Mouse (Mus musculus) ES-Bruce4 (cell line): ENCODE results near the gene Olfr676. TPM values are rescaled to one million over a fixed set of nuclear protein-coding genes. Genes with fewer than 3 reads are reported as not detected.
"Not testable (repeated sequence)": the region's sequence is repeated elsewhere in the genome, so short reads cannot be mapped to it uniquely, and the experiment has no call there.

Source experiments
- H3K27ac ChIP-seq: 2 replicates; pipeline ENCODE4 v1.5.1; 2012; ENCODE audit warnings: low read length, inconsistent platforms; ENCODE audit not compliant: insufficient read depth
- H3K27me3 ChIP-seq: 2 replicates; pipeline ENCODE4 v1.6.1; 2012; ENCODE audit warnings: mild to moderate bottlenecking, low read length, inconsistent platforms; ENCODE audit not compliant: control insufficient read depth, poor library complexity, insufficient read depth, severe bottlenecking
- H3K36me3 ChIP-seq: 2 replicates; pipeline ENCODE4 v1.6.1; 2012; ENCODE audit warnings: inconsistent platforms, mild to moderate bottlenecking, low read length, moderate library complexity; ENCODE audit not compliant: control insufficient read depth, poor library complexity, insufficient read depth, severe bottlenecking
- H3K4me1 ChIP-seq: one replicate; pipeline ENCODE4 v1.8.1; 2011; ENCODE audit warnings: low read length; ENCODE audit not compliant: control insufficient read depth, insufficient read depth
- H3K4me3 ChIP-seq: 2 replicates; pipeline ENCODE4 v1.5.1; 2011; ENCODE audit warnings: low read depth, mild to moderate bottlenecking, low read length
- H3K9ac ChIP-seq: 2 replicates; pipeline ENCODE4 v1.6.1; 2012; ENCODE audit warnings: low read depth, mild to moderate bottlenecking, inconsistent platforms; ENCODE audit not compliant: poor library complexity, severe bottlenecking
- H3K9me3 ChIP-seq: replicated peaks from 2 replicates; pipeline ENCODE4 v1.6.1; 2012; ENCODE audit warnings: mild to moderate bottlenecking, low read length, inconsistent platforms; ENCODE audit not compliant: control insufficient read depth, poor library complexity, insufficient read depth, severe bottlenecking
- CTCF ChIP-seq: IDR thresholded peaks from one replicate; pipeline ENCODE4 v1.8.1; 2011; ENCODE audit warnings: low read depth, low read length
- EP300 ChIP-seq: IDR thresholded peaks from 2 replicates; pipeline ENCODE4 v1.6.1; 2011; ENCODE audit warnings: low read depth, low read length; ENCODE audit not compliant: insufficient read depth
- POLR2A ChIP-seq: IDR thresholded peaks from one replicate; pipeline ENCODE4 v1.8.1; 2011; ENCODE audit warnings: low read length; ENCODE audit not compliant: insufficient read depth
- polyA plus RNA-seq: library from polyadenylated mRNA; stranded (reverse); fragments of >200 nt; gene quantifications from 2 replicates; pipeline ENCODE4 v1.2.4, GENCODE M21; 2011; ENCODE audit warnings: low read depth; ENCODE audit not compliant: missing spikeins, insufficient read depth, insufficient read length

Gene Olfr676
- polyA plus RNA-seq, result not detected in 2 replicates

DNA sequence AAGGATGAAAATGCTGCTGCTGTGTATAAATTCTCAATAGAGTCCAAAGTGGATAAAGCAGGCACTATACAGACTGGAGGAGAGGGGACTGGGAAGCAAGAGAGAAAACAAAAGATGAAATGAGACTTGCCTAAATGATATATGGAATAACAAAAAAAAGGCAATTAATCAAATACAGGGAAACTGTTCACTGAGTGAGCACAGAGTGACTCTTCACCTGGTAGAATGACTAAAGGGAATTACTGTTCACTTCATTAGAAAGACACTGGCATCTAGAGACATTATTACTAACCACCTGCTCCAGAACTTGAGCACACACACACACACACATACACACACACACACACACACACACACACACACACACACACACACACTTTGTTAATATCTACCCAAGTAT lies at the start of gene Olfr676:
TSS of gene Olfr676 (plus strand) at position 301 of the 400 bp plus-strand sequence.
- TF ChIP-seq POLR2A (no peak), CTCF (no peak), EP300 (no peak)
- H3K4me1 ChIP-seq, result no peaks in the 10 kb centered on the region
- H3K27me3 ChIP-seq, result no peaks in the 10 kb centered on the region
- no peaks in the 10 kb centered on the region for H3K9me3 ChIP-seq
- no peak within 1 kb of the TSS for H3K9ac ChIP-seq
- no peaks in the 10 kb centered on the region for H3K36me3 ChIP-seq
- no peak within 1 kb of the TSS for H3K4me3 ChIP-seq
- H3K27ac ChIP-seq, result no peak within 1 kb of the TSS

DNA sequence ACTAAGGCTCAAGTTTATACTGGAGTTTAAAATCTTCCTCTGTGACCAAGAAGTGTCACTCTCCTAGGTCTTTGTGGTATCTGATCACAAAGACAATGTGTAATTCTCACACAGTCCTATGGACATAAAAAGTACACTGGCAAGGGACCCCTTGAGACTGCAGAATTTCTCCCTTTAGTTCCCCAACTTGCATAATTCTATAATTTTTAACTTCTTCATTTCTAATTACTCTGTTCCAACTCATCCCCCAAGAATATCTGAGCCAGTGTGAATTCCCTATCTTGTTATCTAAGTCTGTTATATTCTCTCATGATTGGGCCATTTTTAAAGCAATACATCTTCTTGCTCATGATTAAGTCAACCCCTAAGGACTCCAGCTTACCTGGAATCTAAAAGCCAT lies 30.6 kb upstream of the Olfr676 start, which contains the start of gene Olfr672:
TSS of gene Olfr672 (minus strand) at position 101 of the 400 bp plus-strand sequence.
- Histone ChIP-seq H3K27ac (no peak within 1 kb of the TSS), H3K36me3 (no peaks in the 10 kb centered on the region), H3K9ac (no peak within 1 kb of the TSS), H3K9me3 (no peaks in the 10 kb centered on the region), H3K27me3 (no peaks in the 10 kb centered on the region), H3K4me3 (no peak within 1 kb of the TSS), H3K4me1 (no peaks in the 10 kb centered on the region)
- TF ChIP-seq CTCF (no peak), POLR2A (no peak), EP300 (no peak)

DNA sequence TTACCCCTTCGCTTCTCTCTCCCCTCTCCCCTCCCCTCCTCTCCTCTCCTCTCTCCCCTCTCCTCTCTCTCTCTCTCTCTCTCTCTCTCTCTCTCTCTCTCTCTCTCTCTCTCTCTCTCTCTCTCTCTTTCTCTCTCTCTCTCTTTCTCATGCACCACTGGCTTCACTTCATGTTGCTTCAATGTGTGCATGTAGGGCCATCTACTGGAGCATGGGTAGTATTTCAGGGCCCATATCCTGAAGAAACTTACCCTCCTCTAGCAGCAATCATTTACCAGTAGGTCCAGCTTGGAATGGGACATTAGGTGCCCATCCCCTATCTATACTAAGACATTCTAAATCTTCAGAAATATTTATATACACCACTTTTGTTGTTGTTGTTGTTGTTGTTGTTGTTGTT lies 10.0 kb upstream of the Olfr676 start:
- Histone ChIP-seq H3K9me3 (no peaks in the 10 kb centered on the region), H3K27ac (no peak overlapping the region), H3K27me3 (no peaks in the 10 kb centered on the region), H3K4me1 (no peaks in the 10 kb centered on the region), H3K36me3 (no peaks in the 10 kb centered on the region), H3K9ac (no peak overlapping the region), H3K4me3 (no peak overlapping the region)
- TF ChIP-seq POLR2A, result no peak
- TF ChIP-seq EP300, result no peak
- TF ChIP-seq CTCF, result no peak

DNA sequence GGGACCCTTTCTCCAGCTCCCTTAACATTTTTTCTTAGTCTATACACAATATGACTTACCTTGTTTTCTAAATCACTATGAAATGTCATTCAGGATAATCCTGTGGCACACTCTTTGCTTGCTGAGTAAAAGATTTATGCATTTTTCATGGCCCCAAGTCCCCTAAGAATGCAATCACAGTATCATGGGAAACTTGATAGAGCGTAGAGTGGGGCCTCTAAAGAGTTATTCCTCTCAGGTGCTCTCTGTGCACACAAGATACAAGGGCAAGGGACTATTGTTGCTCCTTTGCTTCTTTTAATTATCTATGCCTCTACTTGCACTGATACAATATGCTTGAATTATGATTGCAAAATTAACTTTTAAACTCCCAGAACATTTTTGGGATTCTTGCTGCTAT lies 4.1 kb upstream of the Olfr676 start, which contains the start of gene Olfr675:
TSS of gene Olfr675 (minus strand) at position 101 of the 400 bp plus-strand sequence.
- Histone ChIP-seq H3K4me1 (no peaks in the 10 kb centered on the region), H3K36me3 (no peaks in the 10 kb centered on the region), H3K9ac (no peak within 1 kb of the TSS), H3K27ac (no peak within 1 kb of the TSS), H3K4me3 (no peak within 1 kb of the TSS), H3K9me3 (no peaks in the 10 kb centered on the region), H3K27me3 (no peaks in the 10 kb centered on the region)
- no peak for TF ChIP-seq EP300
- no peak for TF ChIP-seq CTCF
- no peak for TF ChIP-seq POLR2A

DNA sequence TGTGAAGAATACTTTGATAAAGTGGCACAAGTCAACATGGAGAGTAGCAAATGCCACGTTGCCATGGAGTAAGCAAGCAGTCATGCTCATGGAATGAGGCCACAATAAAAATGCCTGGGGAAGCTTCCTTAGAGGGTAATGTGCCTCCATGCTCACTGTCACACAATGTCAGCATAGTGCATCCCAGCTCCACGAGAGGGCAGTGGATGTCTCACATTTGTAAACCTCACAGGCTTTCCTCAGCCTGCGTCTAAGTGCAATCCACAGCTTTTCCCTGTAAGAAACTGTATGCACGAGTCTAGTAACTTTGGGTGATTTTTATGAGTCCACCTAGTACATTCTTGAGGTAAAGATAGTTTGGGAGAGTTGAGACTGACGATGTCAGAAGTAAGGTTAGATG lies 1.3 kb downstream of the Olfr676 start:
- not testable (repeated sequence) for H3K27ac ChIP-seq, H3K27me3 ChIP-seq, H3K36me3 ChIP-seq, H3K4me3 ChIP-seq, H3K9me3 ChIP-seq, H3K9ac ChIP-seq, H3K4me1 ChIP-seq

DNA sequence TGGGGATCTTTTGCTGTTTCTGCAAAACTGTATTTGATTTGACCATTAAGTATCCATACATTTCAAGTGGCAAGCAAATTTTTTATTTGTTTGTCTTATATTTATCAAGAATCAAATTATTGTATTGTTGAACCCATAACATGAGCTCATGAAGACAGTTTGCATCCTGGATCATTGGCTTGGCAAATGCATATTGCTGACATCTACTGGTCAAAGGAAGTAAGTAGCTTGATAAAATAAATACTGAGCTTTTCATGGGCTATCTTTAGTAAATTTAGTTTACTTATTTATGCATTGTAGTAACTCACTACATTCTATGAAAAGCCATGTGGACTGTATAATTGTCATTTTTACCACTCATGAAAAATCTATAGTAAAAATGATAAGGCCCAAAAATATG lies 26.5 kb downstream of the Olfr676 start:
- H3K9ac ChIP-seq, result no peak overlapping the region
- H3K9me3 ChIP-seq, result no peaks in the 10 kb centered on the region
- H3K27ac ChIP-seq, result no peak overlapping the region
- no peak overlapping the region for H3K4me3 ChIP-seq
- TF ChIP-seq POLR2A (no peak), EP300 (no peak), CTCF (no peak)
- H3K4me1 ChIP-seq, result no peaks in the 10 kb centered on the region
- H3K36me3 ChIP-seq, result no peaks in the 10 kb centered on the region
- H3K27me3 ChIP-seq, result no peaks in the 10 kb centered on the region
